ENCODE assay signal across 8 mouse cellular contexts in the genomic region with DNA sequence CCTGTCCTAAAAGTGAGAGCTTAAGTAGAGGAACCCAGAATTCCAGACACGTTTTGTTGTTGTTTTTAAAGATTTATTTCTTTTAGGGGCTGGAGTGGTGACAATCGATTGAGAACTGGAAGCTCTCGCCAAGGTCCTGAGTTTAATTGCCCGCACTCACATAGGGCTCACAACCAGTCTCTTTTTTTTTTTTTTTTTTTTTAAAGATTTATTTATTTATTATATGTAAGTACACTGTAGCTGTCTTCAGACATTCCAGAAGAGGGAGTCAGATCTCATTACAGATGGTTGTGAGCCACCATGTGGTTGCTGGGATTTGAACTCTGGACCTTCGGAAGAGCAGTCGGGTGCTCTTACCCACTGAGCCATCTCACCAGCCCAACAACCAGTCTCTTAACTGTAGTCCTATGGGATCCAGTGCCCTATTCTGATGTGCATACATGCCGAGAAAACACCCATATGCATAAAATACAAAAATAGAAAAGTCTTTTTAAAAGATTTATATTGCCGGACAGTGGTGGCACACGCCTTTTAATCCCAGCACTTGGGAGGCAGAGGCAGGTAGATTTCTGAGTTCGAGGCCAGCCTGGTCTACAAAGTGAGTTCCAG. TPM values are rescaled to one million over a fixed set of nuclear protein-coding genes. Genes with fewer than 3 reads are reported as not detected.
DNase-seq lines count a peak whose midpoint lies in the region; ATAC-seq and TF ChIP-seq lines count a peak whose summit lies in the region.
"Not testable (repeated sequence)": the region's sequence is repeated elsewhere in the genome, so short reads cannot be mapped to it uniquely, and the experiment has no call there.

No protein-coding gene starts in this region.

- not testable (repeated sequence) for H3K27me3 ChIP-seq in CH12.LX (replicated peaks); embryonic facial prominence, embryonic 13.5 days; heart, adult 2 months (ENCODE audit: control insufficient read depth, insufficient read depth, low read length); hindbrain, embryonic 14.5 days (ENCODE audit: control insufficient read depth, insufficient read depth, low read length); liver, embryonic 16.5 days (ENCODE audit: control insufficient read depth, insufficient read depth, low read depth, low read length); midbrain, embryonic 15.5 days (replicated peaks); stomach, embryonic 16.5 days (ENCODE audit: control insufficient read depth, insufficient read depth, low read length)

- peak overlapping the region in 2 of 3 experiments; percentile 28 to 99 for H3K4me3 ChIP-seq in CH12.LX (replicated peaks in 1 of 3; ENCODE audit: low read depth in 2 of 3, low read length in 2 of 3, poor library complexity in 1 of 3)
- H3K4me3 ChIP-seq in embryonic facial prominence, embryonic 13.5 days: peak overlapping the region; percentile 99
- peak overlapping the region; percentile 99 for H3K4me3 ChIP-seq in heart, adult 2 months
- peak overlapping the region; percentile 79 for H3K4me3 ChIP-seq in hindbrain, embryonic 14.5 days (replicated peaks; ENCODE audit: low read length)
- H3K4me3 ChIP-seq in layer of hippocampus, adult 2 months: peak overlapping the region; percentile 97
- peak overlapping the region; percentile 84 for H3K4me3 ChIP-seq in liver, embryonic 16.5 days (ENCODE audit: low read depth, low read length)
- H3K4me3 ChIP-seq in midbrain, embryonic 15.5 days: peak overlapping the region; percentile 100
- H3K4me3 ChIP-seq in stomach, embryonic 16.5 days (replicated peaks; ENCODE audit: low read length): peak overlapping the region; percentile 88

- dilution Hi-C loops in CH12.LX (cut with MboI; ENCODE audit: extremely low pct_ligation_motif_present, extremely low pct_unique_long_range_greater_than_20kb, low sequenced_read_pairs): not testable (repeated sequence)

- TF ChIP-seq CTCF in CH12.LX (conservative IDR thresholded peaks at IDR 0.05 in 1 of 2, IDR thresholded peaks at IDR 0.05 in 1 of 2; ENCODE audit: low read depth in 2 of 2, low read length in 2 of 2); heart, adult 2 months (IDR thresholded peaks at IDR 0.05); layer of hippocampus, adult 2 months (conservative IDR thresholded peaks at IDR 0.05): not testable (repeated sequence)

- peaks cover 11 to 35% of the 10 kb centered on the region in 2 experiments; a peak in 3 of 4 replicates for H3K4me1 ChIP-seq in CH12.LX (ENCODE audit: control insufficient read depth in 1 of 2, insufficient read depth in 2 of 2)
- peaks cover 24% of the 10 kb centered on the region for H3K4me1 ChIP-seq in embryonic facial prominence, embryonic 13.5 days
- H3K4me1 ChIP-seq in heart, adult 2 months (ENCODE audit: control insufficient read depth, insufficient read depth, low read length): not testable (repeated sequence)
- peaks cover 27% of the 10 kb centered on the region for H3K4me1 ChIP-seq in hindbrain, embryonic 14.5 days (replicated peaks; ENCODE audit: control insufficient read depth, insufficient read depth, low read length)
- H3K4me1 ChIP-seq in liver, embryonic 16.5 days (ENCODE audit: control insufficient read depth, low read depth, low read length): peaks cover 15% of the 10 kb centered on the region
- peaks cover 34% of the 10 kb centered on the region for H3K4me1 ChIP-seq in midbrain, embryonic 15.5 days
- H3K4me1 ChIP-seq in stomach, embryonic 16.5 days (ENCODE audit: control insufficient read depth, insufficient read depth, low read length): peaks cover 15% of the 10 kb centered on the region

- WGBS in embryonic facial prominence, embryonic 13.5 days: 59% methylated on average over 10 of the region's 10 CpGs
- 62% methylated on average over 10 of the region's 10 CpGs for WGBS in heart, adult 2 months
- WGBS in hindbrain, embryonic 14.5 days: 64% methylated on average over 10 of the region's 10 CpGs
- WGBS in liver, embryonic 16.5 days (ENCODE audit: insufficient replicate concordance): 53% methylated on average over 10 of the region's 10 CpGs
- WGBS in midbrain, embryonic 15.5 days: 60% methylated on average over 10 of the region's 10 CpGs
- WGBS in stomach, embryonic 16.5 days: 54% methylated on average over 10 of the region's 10 CpGs

- TF ChIP-seq POLR2A in CH12.LX (IDR thresholded peaks at IDR 0.05; ENCODE audit: low read depth, low read length); heart, adult 2 months (IDR thresholded peaks at IDR 0.05; ENCODE audit: insufficient read depth, low read depth, low read length): not testable (repeated sequence)

- H3K27ac ChIP-seq in CH12.LX (ENCODE audit: insufficient read depth, low read depth); liver, embryonic 16.5 days (ENCODE audit: low read length); stomach, embryonic 16.5 days (ENCODE audit: low read length): not testable (repeated sequence)
- 0 out of 2 replicates have a peak overlapping the region, but pooled peaks have one; percentile 81 for H3K27ac ChIP-seq in embryonic facial prominence, embryonic 13.5 days
- peak overlapping the region; percentile 88 for H3K27ac ChIP-seq in heart, adult 2 months
- H3K27ac ChIP-seq in hindbrain, embryonic 14.5 days: 0 out of 2 replicates have a peak overlapping the region, but pooled peaks have one; percentile 20
- H3K27ac ChIP-seq in layer of hippocampus, adult 2 months: peak overlapping the region; percentile 90
- H3K27ac ChIP-seq in midbrain, embryonic 15.5 days: peak overlapping the region; percentile 79; the same call in 1 of the 2 replicates

- not testable (repeated sequence) for ATAC-seq in embryonic facial prominence, embryonic 13.5 days (ENCODE audit: insufficient number of reproducible peaks, insufficient read depth, low FRiP score, low TSS enrichment, low read depth); hindbrain, embryonic 14.5 days (ENCODE audit: low FRiP score); liver, embryonic 16.5 days (ENCODE audit: low read depth); midbrain, embryonic 15.5 days (replicated peaks); stomach, embryonic 16.5 days (ENCODE audit: insufficient read depth, low FRiP score)

- not testable (repeated sequence) for H3K4me2 ChIP-seq in CH12.LX (ENCODE audit: insufficient read depth, low read depth, poor library complexity, severe bottlenecking)
- H3K4me2 ChIP-seq in embryonic facial prominence, embryonic 13.5 days: peak overlapping the region; percentile 69
- H3K4me2 ChIP-seq in hindbrain, embryonic 14.5 days (replicated peaks): peak overlapping the region; percentile 70
- H3K4me2 ChIP-seq in liver, embryonic 16.5 days (ENCODE audit: low read depth, low read length): peak overlapping the region; percentile 80
- peak overlapping the region; percentile 93 for H3K4me2 ChIP-seq in midbrain, embryonic 15.5 days
- peak overlapping the region; percentile 75 for H3K4me2 ChIP-seq in stomach, embryonic 16.5 days (ENCODE audit: low read depth, low read length)

- not testable (repeated sequence) for H3K9me3 ChIP-seq in CH12.LX (replicated peaks; ENCODE audit: low read length); embryonic facial prominence, embryonic 13.5 days; hindbrain, embryonic 14.5 days (ENCODE audit: control insufficient read depth, low read length); liver, embryonic 16.5 days (replicated peaks; ENCODE audit: control insufficient read depth, low read length); midbrain, embryonic 15.5 days; stomach, embryonic 16.5 days (replicated peaks; ENCODE audit: control insufficient read depth, low read length)

- in situ Hi-C loops in CH12.LX (cut with MboI; ENCODE audit: low pct_ligation_motif_present, low pct_unique_long_range_greater_than_20kb, low sequenced_read_pairs): not testable (repeated sequence)

- peaks cover 37 to 70% of the 10 kb centered on the region in 2 experiments for H3K36me3 ChIP-seq in CH12.LX (replicated peaks in 1 of 2; ENCODE audit: control insufficient read depth in 1 of 2, insufficient read depth in 1 of 2, low read length in 1 of 2)
- H3K36me3 ChIP-seq in embryonic facial prominence, embryonic 13.5 days: peaks cover 33% of the 10 kb centered on the region
- not testable (repeated sequence) for H3K36me3 ChIP-seq in heart, adult 2 months (ENCODE audit: control insufficient read depth, insufficient read depth, low read length); liver, embryonic 16.5 days (ENCODE audit: control insufficient read depth, insufficient read depth); midbrain, embryonic 15.5 days (replicated peaks); stomach, embryonic 16.5 days (ENCODE audit: control insufficient read depth, insufficient read depth, low read length)
- H3K36me3 ChIP-seq in hindbrain, embryonic 14.5 days (replicated peaks; ENCODE audit: control insufficient read depth, insufficient read depth): peaks cover 23% of the 10 kb centered on the region

- not testable (repeated sequence) for H3K9ac ChIP-seq in CH12.LX (ENCODE audit: insufficient read depth, low read depth); heart, adult 2 months (ENCODE audit: low read depth, low read length); liver, embryonic 16.5 days (ENCODE audit: low read depth, low read length); stomach, embryonic 16.5 days (ENCODE audit: low read length)
- H3K9ac ChIP-seq in embryonic facial prominence, embryonic 13.5 days: peak overlapping the region; percentile 98
- peak overlapping the region; percentile 94 for H3K9ac ChIP-seq in hindbrain, embryonic 14.5 days
- peak overlapping the region; percentile 99 for H3K9ac ChIP-seq in midbrain, embryonic 15.5 days

- peaks cover 35% of the 10 kb centered on the region for H3K79me2 ChIP-seq in CH12.LX (replicated peaks; ENCODE audit: control insufficient read depth, extremely low read depth, insufficient read depth, poor library complexity, severe bottlenecking)
- H3K79me2 ChIP-seq in heart, adult 2 months (replicated peaks; ENCODE audit: control insufficient read depth, insufficient read depth, low read length): not testable (repeated sequence)

- intact Hi-C loops in heart, adult 2 months (cut with DNase I): loop anchor here (2.0 kb wide), 1 partner anchor 42 kb away; a partner anchor contains a TSS

- not testable (repeated sequence) for TF ChIP-seq EP300 in CH12.LX (IDR thresholded peaks at IDR 0.05; ENCODE audit: low read length); heart, adult 2 months (IDR thresholded peaks at IDR 0.05; ENCODE audit: insufficient read depth, low read depth, low read length)

- TF ChIP-seq RAD21 in CH12.LX (IDR thresholded peaks at IDR 0.05; ENCODE audit: low read depth, low read length): not testable (repeated sequence)

- DNase-seq in CH12.LX (ENCODE audit: extremely low read depth); heart, adult 2 months; hindbrain, embryonic 14.5 days (ENCODE audit: low spot score); layer of hippocampus, adult 2 months (ENCODE audit: low spot score in 2 of 2): not testable (repeated sequence)

RNA-seq across cellular contexts. Expression of a gene that starts 0.4 kb away (rescaled TPM):
- 43.4 and 45.4 TPM in 2 replicates for total RNA-seq in CH12.LX (2012; rRNA removed)
- total RNA-seq in CH12.LX (2014; rRNA removed): 14.5 and 17.5 TPM in 2 replicates
- 59.4 and 62.6 TPM in 2 replicates for polyA plus RNA-seq in CH12.LX (2012; ENCODE audit: insufficient read length, low read depth)
- 61.2 and 73.9 TPM in 2 replicates for polyA plus RNA-seq in embryonic facial prominence, embryonic 13.5 days (2015; fragmentation: Nextera tagmentation; extraction: Ambion mirVana)
- total RNA-seq in heart, adult 2 months (2021): 10 to 100 TPM; 13.9 to 14.0 TPM
- 26.1 and 32.0 TPM in 2 replicates for polyA plus RNA-seq in heart, adult 2 months (2012; rRNA removed)
- polyA plus RNA-seq in hindbrain, embryonic 14.5 days (2014; fragmentation: Nextera tagmentation; extraction: Ambion mirVana): 41.6 and 47.6 TPM in 2 replicates
- 100 to 1,000 TPM in 1 of 2 experiments, 10 to 100 TPM in 1; 95.4 to 112 TPM for total RNA-seq in layer of hippocampus, adult 2 months (2021)
- polyA plus RNA-seq in liver, embryonic 16.5 days (2015; fragmentation: Nextera tagmentation; extraction: Ambion mirVana): 9.4 and 11.4 TPM in 2 replicates
- polyA plus RNA-seq in midbrain, embryonic 15.5 days (2015; fragmentation: Nextera tagmentation; extraction: Ambion mirVana): 67.2 and 69.1 TPM in 2 replicates
- polyA plus RNA-seq in stomach, embryonic 16.5 days (2015; fragmentation: Nextera tagmentation; extraction: Ambion mirVana): 28.6 and 35.2 TPM in 2 replicates

RNA-seq across cellular contexts. Expression of a gene that starts 24.5 kb away (rescaled TPM):
- total RNA-seq in CH12.LX (2012; rRNA removed): 37.8 and 58.1 TPM in 2 replicates
- total RNA-seq in CH12.LX (2014; rRNA removed): 41.5 and 44.0 TPM in 2 replicates
- polyA plus RNA-seq in CH12.LX (2012; ENCODE audit: insufficient read length, low read depth): 50.6 and 59.6 TPM in 2 replicates
- 7.5 and 10.5 TPM in 2 replicates for polyA plus RNA-seq in embryonic facial prominence, embryonic 13.5 days (2015; fragmentation: Nextera tagmentation; extraction: Ambion mirVana)
- total RNA-seq in heart, adult 2 months (2021): 1 to 10 TPM; 7.1 to 7.6 TPM
- polyA plus RNA-seq in heart, adult 2 months (2012; rRNA removed): 9.5 and 12.1 TPM in 2 replicates
- 5.4 and 7.9 TPM in 2 replicates for polyA plus RNA-seq in hindbrain, embryonic 14.5 days (2014; fragmentation: Nextera tagmentation; extraction: Ambion mirVana)
- total RNA-seq in layer of hippocampus, adult 2 months (2021): 10 to 100 TPM in 1 of 2 experiments, 1 to 10 TPM in 1; 9.8 to 11.3 TPM
- polyA plus RNA-seq in liver, embryonic 16.5 days (2015; fragmentation: Nextera tagmentation; extraction: Ambion mirVana): 1.5 and 1.7 TPM in 2 replicates
- polyA plus RNA-seq in midbrain, embryonic 15.5 days (2015; fragmentation: Nextera tagmentation; extraction: Ambion mirVana): 5.5 and 5.9 TPM in 2 replicates
- polyA plus RNA-seq in stomach, embryonic 16.5 days (2015; fragmentation: Nextera tagmentation; extraction: Ambion mirVana): 9.0 and 11.3 TPM in 2 replicates

RNA-seq across cellular contexts. Expression of a gene that starts 27.3 kb away (rescaled TPM):
- total RNA-seq in CH12.LX (2012; rRNA removed) (52.5 and 63.2 TPM in 2 replicates), CH12.LX (2014; rRNA removed) (89.6 and 101 TPM in 2 replicates)
- 59.3 and 64.4 TPM in 2 replicates for polyA plus RNA-seq in CH12.LX (2012; ENCODE audit: insufficient read length, low read depth)
- 169 and 174 TPM in 2 replicates for polyA plus RNA-seq in embryonic facial prominence, embryonic 13.5 days (2015; fragmentation: Nextera tagmentation; extraction: Ambion mirVana)
- 10 to 100 TPM; 48.5 to 48.6 TPM for total RNA-seq in heart, adult 2 months (2021)
- 75.2 and 87.3 TPM in 2 replicates for polyA plus RNA-seq in heart, adult 2 months (2012; rRNA removed)
- 141 and 157 TPM in 2 replicates for polyA plus RNA-seq in hindbrain, embryonic 14.5 days (2014; fragmentation: Nextera tagmentation; extraction: Ambion mirVana)
- 10 to 100 TPM; 38.8 to 43.9 TPM for total RNA-seq in layer of hippocampus, adult 2 months (2021)
- polyA plus RNA-seq in liver, embryonic 16.5 days (2015; fragmentation: Nextera tagmentation; extraction: Ambion mirVana): 71.1 and 74.2 TPM in 2 replicates
- 142 and 155 TPM in 2 replicates for polyA plus RNA-seq in midbrain, embryonic 15.5 days (2015; fragmentation: Nextera tagmentation; extraction: Ambion mirVana)
- 141 and 153 TPM in 2 replicates for polyA plus RNA-seq in stomach, embryonic 16.5 days (2015; fragmentation: Nextera tagmentation; extraction: Ambion mirVana)

RNA-seq across cellular contexts. Expression of a gene that starts 27.6 kb away (rescaled TPM):
- total RNA-seq in CH12.LX (2012; rRNA removed) (26.5 and 30.0 TPM in 2 replicates), CH12.LX (2014; rRNA removed) (8.6 and 10.7 TPM in 2 replicates)
- 37.6 and 44.0 TPM in 2 replicates for polyA plus RNA-seq in CH12.LX (2012; ENCODE audit: insufficient read length, low read depth)
- polyA plus RNA-seq in embryonic facial prominence, embryonic 13.5 days (2015; fragmentation: Nextera tagmentation; extraction: Ambion mirVana): 0.67 and 0.83 TPM in 2 replicates
- total RNA-seq in heart, adult 2 months (2021): under 1 TPM; 0.42 to 0.43 TPM
- 0.82 and 1.0 TPM in 2 replicates for polyA plus RNA-seq in heart, adult 2 months (2012; rRNA removed)
- polyA plus RNA-seq in hindbrain, embryonic 14.5 days (2014; fragmentation: Nextera tagmentation; extraction: Ambion mirVana): 0.13 and 0.16 TPM in 2 replicates
- under 1 TPM; 0.81 to 0.95 TPM for total RNA-seq in layer of hippocampus, adult 2 months (2021)
- polyA plus RNA-seq in liver, embryonic 16.5 days (2015; fragmentation: Nextera tagmentation; extraction: Ambion mirVana): 0.48 and 0.59 TPM in 2 replicates
- 0.25 and 0.26 TPM in 2 replicates for polyA plus RNA-seq in midbrain, embryonic 15.5 days (2015; fragmentation: Nextera tagmentation; extraction: Ambion mirVana)
- 2.8 and 3.7 TPM in 2 replicates for polyA plus RNA-seq in stomach, embryonic 16.5 days (2015; fragmentation: Nextera tagmentation; extraction: Ambion mirVana)

RNA-seq across cellular contexts. Expression of a gene that starts 41.8 kb away (rescaled TPM):
- total RNA-seq in CH12.LX (2012; rRNA removed) (13.8 and 14.2 TPM in 2 replicates), CH12.LX (2014; rRNA removed) (7.3 and 7.7 TPM in 2 replicates)
- 15.7 and 16.5 TPM in 2 replicates for polyA plus RNA-seq in CH12.LX (2012; ENCODE audit: insufficient read length, low read depth)
- polyA plus RNA-seq in embryonic facial prominence, embryonic 13.5 days (2015; fragmentation: Nextera tagmentation; extraction: Ambion mirVana): 26.0 and 30.3 TPM in 2 replicates
- total RNA-seq in heart, adult 2 months (2021): 10 to 100 TPM; 58.0 to 69.5 TPM
- 56.0 and 66.4 TPM in 2 replicates for polyA plus RNA-seq in heart, adult 2 months (2012; rRNA removed)
- polyA plus RNA-seq in hindbrain, embryonic 14.5 days (2014; fragmentation: Nextera tagmentation; extraction: Ambion mirVana): 12.7 and 12.9 TPM in 2 replicates
- total RNA-seq in layer of hippocampus, adult 2 months (2021): 100 to 1,000 TPM; 116 to 118 TPM
- 9.5 and 11.3 TPM in 2 replicates for polyA plus RNA-seq in liver, embryonic 16.5 days (2015; fragmentation: Nextera tagmentation; extraction: Ambion mirVana)
- 44.0 and 48.3 TPM in 2 replicates for polyA plus RNA-seq in midbrain, embryonic 15.5 days (2015; fragmentation: Nextera tagmentation; extraction: Ambion mirVana)
- polyA plus RNA-seq in stomach, embryonic 16.5 days (2015; fragmentation: Nextera tagmentation; extraction: Ambion mirVana): 19.1 and 20.4 TPM in 2 replicates
